Mouse (Mus musculus) lung, adult 2 months (tissue): Measurements from ENCODE around the gene 1700008O03Rik. TPM values are rescaled to one million over a fixed set of nuclear protein-coding genes. Genes with fewer than 3 reads are reported as not detected.

Experiments
- DNase-seq: peaks from one replicate; pipeline ENCODE4 v3.0.0; 2022
- H3K4me1 ChIP-seq: fragments of 200-500 bp; 2 replicates; pipeline ENCODE4 v1.6.1; 2011; ENCODE audit warnings: low read length; ENCODE audit not compliant: control insufficient read depth, insufficient read depth
- H3K4me3 ChIP-seq: fragments of 200-500 bp; replicated peaks from 2 replicates; pipeline ENCODE3; 2011; ENCODE audit warnings: low read depth, mild to moderate bottlenecking, control low read depth, low read length; ENCODE audit errors: extremely low read depth
- CTCF ChIP-seq: fragments of 200-500 bp; IDR thresholded peaks from 2 replicates; pipeline ENCODE4 v1.5.1; 2011; ENCODE audit warnings: mild to moderate bottlenecking, low read length, control low read depth; ENCODE audit not compliant: insufficient read depth
- POLR2A ChIP-seq: fragments of 200-500 bp; IDR thresholded peaks from 2 replicates; pipeline ENCODE4 v1.6.1; 2011; ENCODE audit warnings: low read depth, mild to moderate bottlenecking, control low read depth, low read length, borderline replicate concordance; ENCODE audit errors: extremely low read depth
- WGBS: fragments of 180-500 bp; shearing (Covaris S2); methylation state at CpG from one replicate; pipeline ENCODE4 v1.1.7; 2018; 5-methylcytosine and 5-hydroxymethylcytosine counted together
- polyA plus RNA-seq: library from polyadenylated mRNA; depleted of rRNA; stranded (reverse); fragments of >200 nt; gene quantifications from 2 replicates; pipeline ENCODE4 v1.2.3, GENCODE M21; 2012; rRNA removed

Gene 1700008O03Rik
- polyA plus RNA-seq, 1 experiment: 1.2 TPM

GRCm38 (mm10) chr7:44311713-44312304 lies 73.8 kb downstream of the 1700008O03Rik start:
- no peak overlapping the region for H3K4me3 ChIP-seq
- TF ChIP-seq CTCF: peak; percentile 22; the same call in 1 of the 2 replicates
- TF ChIP-seq POLR2A: no peak
- DNase-seq: no peak

GRCm38 (mm10) chr7:44310878-44311712 lies 74.5 kb downstream of the 1700008O03Rik start:
- WGBS: 2% methylated on average over 33 of the region's 38 CpGs
- peak; percentile 18 for DNase-seq
- H3K4me3 ChIP-seq: no peak overlapping the region
- TF ChIP-seq CTCF: no peak
- TF ChIP-seq POLR2A: no peak
- no peaks in the 10 kb centered on the region for H3K4me1 ChIP-seq

More at GRCm38 (mm10) chr7:44311713-44312304, 73.8 kb downstream of the 1700008O03Rik start:
- H3K4me1 ChIP-seq: no peaks in the 10 kb centered on the region
- WGBS: 19% methylated on average over 6 of the region's 6 CpGs

GRCm38 (mm10) chr7:44310285-44310877 lies 75.2 kb downstream of the 1700008O03Rik start:
- under 1% methylated on average over 36 of the region's 40 CpGs for WGBS
- Histone ChIP-seq H3K4me1 (peaks cover 3% of the 10 kb centered on the region; the same call in 1 of the 2 replicates), H3K4me3 (no peak overlapping the region)
- no peak for TF ChIP-seq POLR2A
- TF ChIP-seq CTCF: no peak
- no peak for DNase-seq

Other genes starting within 250 kb of the 1700008O03Rik start
- not detected in 2 replicates for gene Klk1b16, start 249.1 kb downstream of the 1700008O03Rik start, polyA plus RNA-seq
- gene Klk1b24, start 197.6 kb downstream of the 1700008O03Rik start, polyA plus RNA-seq: not detected in 2 replicates
- gene Klk1b3, start 187.6 kb downstream of the 1700008O03Rik start, polyA plus RNA-seq: not detected in 2 replicates
- gene Klk1b4, start 178.4 kb downstream of the 1700008O03Rik start, polyA plus RNA-seq: 0.15 TPM in 1 of 2 replicates, not detected in the other
- gene Klk1b5, start 169.9 kb downstream of the 1700008O03Rik start, polyA plus RNA-seq: not detected in 2 replicates
- 1.9 and 18.3 TPM in 2 replicates for gene Klk1, start 160.5 kb downstream of the 1700008O03Rik start, polyA plus RNA-seq
- gene Gm36864, start 149.6 kb downstream of the 1700008O03Rik start, polyA plus RNA-seq: not detected in 2 replicates
- gene 1700028J19Rik, start 139.1 kb downstream of the 1700008O03Rik start, polyA plus RNA-seq: 0.85 and 1.1 TPM in 2 replicates
- gene 2410002F23Rik, start 139.1 kb downstream of the 1700008O03Rik start, polyA plus RNA-seq: 60.0 and 63.7 TPM in 2 replicates
- not detected in 2 replicates for gene Acp4, start 128.4 kb downstream of the 1700008O03Rik start, polyA plus RNA-seq
- not detected in 2 replicates for gene Gm15517, start 124.4 kb downstream of the 1700008O03Rik start, polyA plus RNA-seq
- 9.4 and 11.5 TPM in 2 replicates for gene Clec11a, start 78.9 kb downstream of the 1700008O03Rik start, polyA plus RNA-seq
- gene Shank1, start 75.6 kb downstream of the 1700008O03Rik start, polyA plus RNA-seq: 0.44 and 0.65 TPM in 2 replicates
- 2.8 and 3.1 TPM in 2 replicates for gene Syt3, start 1.7 kb downstream of the 1700008O03Rik start, polyA plus RNA-seq
- gene Lrrc4b, start 43.2 kb upstream of the 1700008O03Rik start, polyA plus RNA-seq: 4.5 and 4.9 TPM in 2 replicates
- gene Aspdh, start 79.6 kb upstream of the 1700008O03Rik start, polyA plus RNA-seq: 0.24 and 0.50 TPM in 2 replicates
- 164 and 175 TPM in 2 replicates for gene Josd2, start 82.2 kb upstream of the 1700008O03Rik start, polyA plus RNA-seq
- gene Emc10, start 110.7 kb upstream of the 1700008O03Rik start, polyA plus RNA-seq: 250 and 268 TPM in 2 replicates
- 9.5 and 10.3 TPM in 2 replicates for gene Fam71e1, start 110.8 kb upstream of the 1700008O03Rik start, polyA plus RNA-seq
- gene Mybpc2, start 138.8 kb upstream of the 1700008O03Rik start, polyA plus RNA-seq: 1.0 and 10.5 TPM in 2 replicates
- 11.2 and 11.7 TPM in 2 replicates for gene Spib, start 146.3 kb upstream of the 1700008O03Rik start, polyA plus RNA-seq
- gene Pold1, start 163.0 kb upstream of the 1700008O03Rik start, polyA plus RNA-seq: 34.3 and 38.3 TPM in 2 replicates
- 194 and 216 TPM in 2 replicates for gene Nr1h2, start 168.1 kb upstream of the 1700008O03Rik start, polyA plus RNA-seq
- gene Napsa, start 186.6 kb upstream of the 1700008O03Rik start, polyA plus RNA-seq: 576 and 610 TPM in 2 replicates
- 36.0 and 42.5 TPM in 2 replicates for gene Kcnc3, start 204.8 kb upstream of the 1700008O03Rik start, polyA plus RNA-seq